Mouse (Mus musculus) E14TG2a.4 (cell line): ENCODE data around the gene Pan3.

ENCODE experiments used
- H3K27me3 ChIP-seq: 2 replicates; pipeline ENCODE4 v1.6.1; 2014; ENCODE audit warnings: low read length, control low read depth; ENCODE audit not compliant: insufficient read depth
- H3K36me3 ChIP-seq: 2 replicates; pipeline ENCODE4 v1.6.1; 2014; ENCODE audit warnings: low read length, control low read depth; ENCODE audit not compliant: insufficient read depth
- H3K4me1 ChIP-seq: replicated peaks from 2 replicates; pipeline ENCODE4 v1.6.1; 2014; ENCODE audit warnings: low read depth, low read length, control low read depth
- H3K4me3 ChIP-seq: replicated peaks from 2 replicates; pipeline ENCODE4 v1.5.1; 2014; ENCODE audit warnings: mild to moderate bottlenecking, low read length
- H3K9me3 ChIP-seq: 2 replicates; pipeline ENCODE4 v1.6.1; 2014; ENCODE audit warnings: low read length, control low read depth
- CTCF ChIP-seq: conservative IDR thresholded peaks from 2 replicates; pipeline ENCODE4 v1.5.1; 2014; ENCODE audit warnings: low read length
- NANOG ChIP-seq: IDR thresholded peaks from 2 replicates; pipeline ENCODE4 v1.6.1; 2014; ENCODE audit warnings: borderline replicate concordance, low read length, mixed read lengths
- POU5F1 ChIP-seq: IDR thresholded peaks from 2 replicates; pipeline ENCODE4 v1.6.1; 2014; ENCODE audit warnings: low read length, borderline replicate concordance

The Pan3 gene

DNA sequence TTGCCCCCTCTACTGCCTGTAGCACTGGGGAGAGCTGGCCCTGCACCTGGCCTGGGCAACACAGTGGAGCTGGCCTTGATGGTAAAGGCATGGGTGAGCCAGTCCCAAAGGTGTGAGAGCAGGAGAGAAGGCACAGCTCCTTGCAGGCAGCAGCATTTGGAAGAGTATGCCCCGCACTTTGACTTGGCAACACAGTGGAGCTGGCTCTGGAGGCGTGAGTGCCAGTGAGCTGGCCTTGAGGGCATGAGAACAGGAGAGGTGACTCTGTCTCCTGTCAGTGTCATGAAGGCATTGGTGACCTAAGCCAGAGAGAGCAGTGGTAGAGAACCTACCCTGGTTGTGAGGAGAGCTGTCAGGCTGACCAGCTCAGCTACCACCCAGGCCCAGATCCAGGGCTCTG, 49.4 kb downstream of the Pan3 start:
- Histone ChIP-seq H3K4me3 (no peak overlapping the region), H3K9me3 (no peaks in the 10 kb centered on the region), H3K4me1 (no peaks in the 10 kb centered on the region), H3K27me3 (no peaks in the 10 kb centered on the region), H3K36me3 (peaks cover 6% of the 10 kb centered on the region)
- TF ChIP-seq NANOG = no peak

DNA sequence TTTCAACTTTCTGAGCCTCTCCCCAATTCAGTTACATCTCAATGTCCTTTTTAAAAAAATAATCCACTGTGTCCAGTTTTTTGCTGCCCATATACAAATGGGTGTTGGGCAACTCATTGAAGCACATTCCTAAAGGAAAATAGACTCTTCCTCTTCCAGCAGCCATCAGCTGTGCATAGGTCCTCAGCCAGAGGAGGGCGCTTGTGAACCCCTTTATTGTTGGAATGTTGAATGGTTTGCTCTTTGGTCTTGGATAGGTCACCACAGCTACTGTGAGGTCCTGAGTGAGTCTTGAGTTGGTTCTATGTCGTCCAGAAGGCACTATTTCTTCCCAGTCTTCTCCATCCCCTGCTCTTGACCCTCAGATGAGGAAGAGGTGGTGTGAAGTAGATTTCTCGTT, 54.2 kb downstream of the Pan3 start:
- H3K36me3 ChIP-seq = peaks cover 15% of the 10 kb centered on the region
- H3K4me1 ChIP-seq = no peaks in the 10 kb centered on the region
- TF ChIP-seq NANOG (no peak), POU5F1 (no peak), CTCF (peak; percentile 39)
- H3K9me3 ChIP-seq = no peaks in the 10 kb centered on the region
- H3K4me3 ChIP-seq = no peak overlapping the region
- H3K27me3 ChIP-seq = no peaks in the 10 kb centered on the region

DNA sequence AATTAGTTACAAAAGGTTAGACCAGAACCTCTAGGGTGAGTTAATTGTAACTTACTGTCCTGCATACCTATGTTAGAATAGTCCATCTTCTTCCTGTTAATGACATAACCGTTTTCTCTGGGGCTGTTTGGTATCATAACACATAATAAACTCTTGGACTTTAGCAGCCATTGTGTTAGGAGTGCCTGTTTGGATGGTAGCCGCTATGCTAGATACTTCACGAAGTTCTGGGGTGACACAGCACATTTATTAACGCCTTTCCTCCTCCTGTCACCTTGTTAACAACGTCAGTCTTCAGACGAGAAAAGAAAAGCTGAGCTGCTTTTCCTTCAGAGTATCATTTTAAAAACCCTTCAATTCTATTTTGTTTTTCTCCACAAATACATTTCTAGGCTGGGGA, 59.3 kb downstream of the Pan3 start:
- Histone ChIP-seq H3K4me3 (no peak overlapping the region), H3K4me1 (no peaks in the 10 kb centered on the region; the same call in 1 of the 2 replicates), H3K27me3 (no peaks in the 10 kb centered on the region), H3K9me3 (no peaks in the 10 kb centered on the region), H3K36me3 (peaks cover 27% of the 10 kb centered on the region)
- TF ChIP-seq NANOG = no peak
- TF ChIP-seq CTCF = no peak
- no peak for TF ChIP-seq POU5F1

DNA sequence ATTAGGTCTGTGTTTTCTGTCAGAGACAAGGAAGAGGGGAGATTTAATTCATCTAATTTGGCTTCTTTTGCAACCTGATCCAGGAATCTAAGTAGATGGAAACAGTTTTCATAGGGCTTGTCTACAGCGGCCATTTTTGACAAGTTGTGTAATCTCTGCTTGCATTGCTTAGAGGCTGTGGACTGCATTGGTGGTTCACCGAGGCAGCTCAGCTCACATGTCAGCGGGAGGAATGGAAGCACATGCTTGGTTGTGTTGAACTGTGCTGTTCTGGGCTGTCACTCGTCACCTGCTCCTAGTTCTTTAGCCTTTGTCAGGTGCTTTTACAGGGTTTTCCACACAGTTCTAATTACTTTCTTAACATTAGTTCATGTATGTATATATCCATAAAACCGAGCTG, 60.9 kb downstream of the Pan3 start:
- Histone ChIP-seq H3K27me3 (no peaks in the 10 kb centered on the region), H3K4me3 (no peak overlapping the region)
- TF ChIP-seq NANOG (no peak), CTCF (no peak), POU5F1 (no peak)

GRCm38 (mm10) chr5:147492511-147492910, 62.5 kb downstream of the Pan3 start:
- no peak overlapping the region for H3K4me3 ChIP-seq
- peaks cover 34% of the 10 kb centered on the region for H3K36me3 ChIP-seq
- no peaks in the 10 kb centered on the region for H3K9me3 ChIP-seq
- H3K27me3 ChIP-seq = no peaks in the 10 kb centered on the region
- TF ChIP-seq NANOG = no peak
- no peak for TF ChIP-seq POU5F1
- TF ChIP-seq CTCF = no peak
- peaks cover 5% of the 10 kb centered on the region for H3K4me1 ChIP-seq

More for the DNA sequence above, 60.9 kb downstream of the Pan3 start:
- Histone ChIP-seq H3K4me1 (no peaks in the 10 kb centered on the region; the same call in 1 of the 2 replicates), H3K36me3 (peaks cover 34% of the 10 kb centered on the region), H3K9me3 (no peaks in the 10 kb centered on the region)

- Histone ChIP-seq H3K27me3 (no peaks in the 10 kb centered on the region), H3K9me3 (no peaks in the 10 kb centered on the region), H3K4me1 (peaks cover 12% of the 10 kb centered on the region), H3K36me3 (peaks cover 37% of the 10 kb centered on the region), H3K4me3 (no peak overlapping the region)
- TF ChIP-seq CTCF (no peak), POU5F1 (no peak), NANOG (no peak)
Measured at GRCm38 (mm10) chr5:147493205-147493604, 63.2 kb downstream of the Pan3 start.

DNA sequence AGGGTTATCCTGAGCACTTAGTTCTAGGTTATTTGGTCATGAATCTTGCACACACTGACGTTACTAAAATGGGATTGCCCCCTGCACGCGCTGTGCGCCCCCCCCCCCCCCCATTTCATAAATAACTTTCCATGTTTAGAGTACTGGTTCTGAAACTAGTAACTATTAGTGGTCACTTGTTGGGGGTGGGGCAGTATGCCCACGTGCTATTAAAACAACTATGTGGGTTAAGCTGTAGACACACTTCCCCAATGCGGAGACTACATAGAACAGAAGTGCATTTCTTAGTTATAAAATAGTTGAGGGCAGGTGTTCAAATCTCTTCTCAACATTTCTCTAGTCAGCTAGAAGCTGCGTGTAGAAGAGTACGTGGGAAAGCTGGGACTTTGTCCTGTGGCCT, 63.7 kb downstream of the Pan3 start:
- TF ChIP-seq NANOG (no peak), POU5F1 (no peak), CTCF (no peak)
- peaks cover 35% of the 10 kb centered on the region for H3K36me3 ChIP-seq
- no peak overlapping the region for H3K4me3 ChIP-seq
- peaks cover 14% of the 10 kb centered on the region for H3K4me1 ChIP-seq
- H3K9me3 ChIP-seq = no peaks in the 10 kb centered on the region
- no peaks in the 10 kb centered on the region for H3K27me3 ChIP-seq

DNA sequence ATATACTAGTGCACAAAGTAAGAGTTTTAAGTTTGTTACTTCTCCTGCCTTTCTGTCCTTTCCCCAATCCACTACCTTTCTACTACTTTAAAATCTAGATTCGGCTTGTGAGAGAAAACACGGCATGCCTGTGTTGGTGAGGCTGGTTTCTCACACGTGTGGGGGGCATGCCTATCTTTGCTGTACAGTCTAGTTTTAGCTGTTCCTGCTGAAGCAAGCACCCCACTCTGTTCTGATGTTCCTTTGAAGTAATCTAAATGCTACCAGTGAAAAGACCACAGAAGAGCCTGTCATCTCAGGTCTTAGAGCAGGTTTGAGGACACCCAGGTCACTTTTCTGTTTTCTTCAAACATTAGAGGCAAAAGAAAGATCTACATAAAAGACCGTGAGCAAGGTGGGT, 64.4 kb downstream of the Pan3 start:
- Histone ChIP-seq H3K4me1 (peaks cover 20% of the 10 kb centered on the region), H3K27me3 (no peaks in the 10 kb centered on the region), H3K36me3 (peaks cover 29% of the 10 kb centered on the region), H3K4me3 (no peak overlapping the region), H3K9me3 (no peaks in the 10 kb centered on the region)
- TF ChIP-seq POU5F1 = no peak
- no peak for TF ChIP-seq NANOG
- TF ChIP-seq CTCF = no peak

GRCm38 (mm10) chr5:147494791-147495376, 64.9 kb downstream of the Pan3 start:
- H3K36me3 ChIP-seq = peaks cover 25% of the 10 kb centered on the region
- H3K27me3 ChIP-seq = no peaks in the 10 kb centered on the region
- TF ChIP-seq NANOG (no peak), CTCF (no peak), POU5F1 (no peak)
- peaks cover 24% of the 10 kb centered on the region for H3K4me1 ChIP-seq
- H3K4me3 ChIP-seq = no peak overlapping the region
- H3K9me3 ChIP-seq = no peaks in the 10 kb centered on the region

GRCm38 (mm10) chr5:147495961-147496360, 66.0 kb downstream of the Pan3 start:
- H3K36me3 ChIP-seq = peaks cover 22% of the 10 kb centered on the region
- no peaks in the 10 kb centered on the region for H3K27me3 ChIP-seq
- H3K4me3 ChIP-seq = no peak overlapping the region
- H3K4me1 ChIP-seq = peaks cover 28% of the 10 kb centered on the region
- TF ChIP-seq POU5F1 = no peak
- TF ChIP-seq NANOG = no peak
- no peak for TF ChIP-seq CTCF
- H3K9me3 ChIP-seq = no peaks in the 10 kb centered on the region
